Mouse (Mus musculus): ENCODE results near the gene Fnip2. TPM values are rescaled to one million over a fixed set of nuclear protein-coding genes. Genes with fewer than 3 reads are reported as not detected.

Fnip2 gene
- total and polyA plus RNA-seq, 3 experiments: 3.2 to 71.3 (median 57.6) TPM

- TF ChIP-seq GATA1 (IDR thresholded peaks at IDR 0.05; ENCODE audit: borderline replicate concordance, low read length): no peak
- no peak for TF ChIP-seq POLR2AphosphoS5 (IDR thresholded peaks at IDR 0.05; ENCODE audit: insufficient replicate concordance, low read depth, low read length)
- no peak for TF ChIP-seq CTCF (IDR thresholded peaks at IDR 0.05; ENCODE audit: low read depth, low read length)
- TF ChIP-seq GATA2 (IDR thresholded peaks at IDR 0.05; ENCODE audit: borderline replicate concordance, low read depth, low read length): no peak
- no peak for TF ChIP-seq TAL1 (conservative IDR thresholded peaks at IDR 0.05; ENCODE audit: low read depth, low read length)
- DNase-seq (ENCODE audit: low spot score) (no peak), ATAC-seq (ENCODE audit: extremely low read depth, insufficient number of reproducible peaks, low FRiP score, poor library complexity, severe bottlenecking) (no peak)
- H3K4me1 ChIP-seq (ENCODE audit: insufficient read depth, low read depth, low read length): peaks cover 38% of the 10 kb centered on the region
- no peak overlapping the region for H3K4me3 ChIP-seq (ENCODE audit: low read depth, low read length)
- H3K9me3 ChIP-seq (replicated peaks): no peaks in the 10 kb centered on the region
- no peaks in the 10 kb centered on the region for H3K27me3 ChIP-seq (ENCODE audit: insufficient read depth, low read length)
- H3K36me3 ChIP-seq (replicated peaks): peaks cover 67% of the 10 kb centered on the region
Observed at GRCm38 (mm10) chr3:79559773-79560045, 7.9 kb downstream of the Fnip2 start.

GRCm38 (mm10) chr3:79559021-79559772 lies 8.4 kb downstream of the Fnip2 start:
- no peak for DNase-seq (ENCODE audit: low spot score)
- H3K4me1 ChIP-seq (ENCODE audit: insufficient read depth, low read depth, low read length): peaks cover 35% of the 10 kb centered on the region
- no peak for ATAC-seq (ENCODE audit: extremely low read depth, insufficient number of reproducible peaks, low FRiP score, poor library complexity, severe bottlenecking)
- H3K27me3 ChIP-seq (ENCODE audit: insufficient read depth, low read length): no peaks in the 10 kb centered on the region
- no peaks in the 10 kb centered on the region for H3K9me3 ChIP-seq (replicated peaks)
- TF ChIP-seq GATA2 (IDR thresholded peaks at IDR 0.05; ENCODE audit: borderline replicate concordance, low read depth, low read length): no peak
- TF ChIP-seq TAL1 (conservative IDR thresholded peaks at IDR 0.05; ENCODE audit: low read depth, low read length): no peak
- no peak for TF ChIP-seq GATA1 (IDR thresholded peaks at IDR 0.05; ENCODE audit: borderline replicate concordance, low read length)
- TF ChIP-seq POLR2AphosphoS5 (IDR thresholded peaks at IDR 0.05; ENCODE audit: insufficient replicate concordance, low read depth, low read length): no peak
- TF ChIP-seq CTCF (IDR thresholded peaks at IDR 0.05; ENCODE audit: low read depth, low read length): no peak
- no peak overlapping the region for H3K4me3 ChIP-seq (ENCODE audit: low read depth, low read length)
- peaks cover 66% of the 10 kb centered on the region for H3K36me3 ChIP-seq (replicated peaks)

- no peak overlapping the region for H3K4me3 ChIP-seq (ENCODE audit: low read depth, low read length)
- peaks cover 40% of the 10 kb centered on the region for H3K4me1 ChIP-seq (ENCODE audit: insufficient read depth, low read depth, low read length)
- ATAC-seq (ENCODE audit: extremely low read depth, insufficient number of reproducible peaks, low FRiP score, poor library complexity, severe bottlenecking) (no peak), DNase-seq (ENCODE audit: low spot score) (no peak)
- peaks cover 67% of the 10 kb centered on the region for H3K36me3 ChIP-seq (replicated peaks)
- TF ChIP-seq TAL1 (conservative IDR thresholded peaks at IDR 0.05; ENCODE audit: low read depth, low read length) (no peak), GATA1 (IDR thresholded peaks at IDR 0.05; ENCODE audit: borderline replicate concordance, low read length) (no peak), GATA2 (IDR thresholded peaks at IDR 0.05; ENCODE audit: borderline replicate concordance, low read depth, low read length) (no peak), CTCF (IDR thresholded peaks at IDR 0.05; ENCODE audit: low read depth, low read length) (no peak)
- H3K9me3 ChIP-seq (replicated peaks): no peaks in the 10 kb centered on the region
- H3K27me3 ChIP-seq (ENCODE audit: insufficient read depth, low read length): no peaks in the 10 kb centered on the region
Observed at GRCm38 (mm10) chr3:79555061-79555460, 12.5 kb downstream of the Fnip2 start.

GRCm38 (mm10) chr3:79553779-79554178 lies 13.8 kb downstream of the Fnip2 start:
- H3K9me3 ChIP-seq (replicated peaks): no peaks in the 10 kb centered on the region
- no peak overlapping the region for H3K4me3 ChIP-seq (ENCODE audit: low read depth, low read length)
- no peaks in the 10 kb centered on the region for H3K27me3 ChIP-seq (ENCODE audit: insufficient read depth, low read length)
- DNase-seq (ENCODE audit: low spot score): no peak
- peaks cover 66% of the 10 kb centered on the region for H3K36me3 ChIP-seq (replicated peaks)
- TF ChIP-seq CTCF (IDR thresholded peaks at IDR 0.05; ENCODE audit: low read depth, low read length) (no peak), POLR2AphosphoS5 (IDR thresholded peaks at IDR 0.05; ENCODE audit: insufficient replicate concordance, low read depth, low read length) (no peak), GATA1 (IDR thresholded peaks at IDR 0.05; ENCODE audit: borderline replicate concordance, low read length) (no peak), TAL1 (conservative IDR thresholded peaks at IDR 0.05; ENCODE audit: low read depth, low read length) (no peak), GATA2 (IDR thresholded peaks at IDR 0.05; ENCODE audit: borderline replicate concordance, low read depth, low read length) (no peak)
- no peak for ATAC-seq (ENCODE audit: extremely low read depth, insufficient number of reproducible peaks, low FRiP score, poor library complexity, severe bottlenecking)
- peaks cover 34% of the 10 kb centered on the region for H3K4me1 ChIP-seq (ENCODE audit: insufficient read depth, low read depth, low read length)

GRCm38 (mm10) chr3:79551826-79552552 lies 15.6 kb downstream of the Fnip2 start:
- H3K4me1 ChIP-seq (ENCODE audit: insufficient read depth, low read depth, low read length): peaks cover 35% of the 10 kb centered on the region
- H3K36me3 ChIP-seq (replicated peaks): peaks cover 59% of the 10 kb centered on the region
- no peaks in the 10 kb centered on the region for H3K27me3 ChIP-seq (ENCODE audit: insufficient read depth, low read length)
- TF ChIP-seq GATA1 (IDR thresholded peaks at IDR 0.05; ENCODE audit: borderline replicate concordance, low read length) (no peak), TAL1 (conservative IDR thresholded peaks at IDR 0.05; ENCODE audit: low read depth, low read length) (no peak)
- ATAC-seq (ENCODE audit: extremely low read depth, insufficient number of reproducible peaks, low FRiP score, poor library complexity, severe bottlenecking) (no peak), DNase-seq (ENCODE audit: low spot score) (no peak)
- no peaks in the 10 kb centered on the region for H3K9me3 ChIP-seq (replicated peaks)
- no peak overlapping the region for H3K4me3 ChIP-seq (ENCODE audit: low read depth, low read length)

GRCm38 (mm10) chr3:79549751-79550393 lies 17.7 kb downstream of the Fnip2 start:
- peaks cover 37% of the 10 kb centered on the region for H3K4me1 ChIP-seq (ENCODE audit: insufficient read depth, low read depth, low read length)
- no peak overlapping the region for H3K4me3 ChIP-seq (ENCODE audit: low read depth, low read length)
- TF ChIP-seq GATA2 (IDR thresholded peaks at IDR 0.05; ENCODE audit: borderline replicate concordance, low read depth, low read length) (no peak), CTCF (IDR thresholded peaks at IDR 0.05; ENCODE audit: low read depth, low read length) (no peak), POLR2AphosphoS5 (IDR thresholded peaks at IDR 0.05; ENCODE audit: insufficient replicate concordance, low read depth, low read length) (no peak), GATA1 (IDR thresholded peaks at IDR 0.05; ENCODE audit: borderline replicate concordance, low read length) (no peak), TAL1 (conservative IDR thresholded peaks at IDR 0.05; ENCODE audit: low read depth, low read length) (no peak)
- peaks cover 65% of the 10 kb centered on the region for H3K36me3 ChIP-seq (replicated peaks)
- H3K9me3 ChIP-seq (replicated peaks): no peaks in the 10 kb centered on the region
- H3K27me3 ChIP-seq (ENCODE audit: insufficient read depth, low read length): no peaks in the 10 kb centered on the region
- ATAC-seq (ENCODE audit: extremely low read depth, insufficient number of reproducible peaks, low FRiP score, poor library complexity, severe bottlenecking) (no peak), DNase-seq (ENCODE audit: low spot score) (no peak)

Data from G1E (cell line).